Mouse (Mus musculus) olfactory bulb, adult 2 months (tissue): ENCODE data around the gene Olfr830. TPM values are rescaled to one million over a fixed set of nuclear protein-coding genes. Genes with fewer than 3 reads are reported as not detected.
"Not testable (repeated sequence)": the region's sequence is repeated elsewhere in the genome, so short reads cannot be mapped to it uniquely, and the experiment has no call there.

Experiments
- H3K27ac ChIP-seq: fragments of 200-500 bp; 2 replicates; pipeline ENCODE4 v1.5.1; 2012; ENCODE audit warnings: low read depth, low read length; ENCODE audit not compliant: insufficient read depth
- H3K4me1 ChIP-seq: fragments of 200-500 bp; 2 replicates; pipeline ENCODE4 v1.6.1; 2012; ENCODE audit warnings: low read length; ENCODE audit not compliant: control insufficient read depth, insufficient read depth
- H3K4me3 ChIP-seq: fragments of 200-500 bp; 2 replicates; pipeline ENCODE4 v1.5.1; 2012; ENCODE audit warnings: mild to moderate bottlenecking, low read depth, low read length, moderate library complexity; ENCODE audit not compliant: insufficient read depth
- CTCF ChIP-seq: fragments of 200-500 bp; IDR thresholded peaks from 2 replicates; pipeline ENCODE4 v1.5.1; 2012; ENCODE audit warnings: low read depth, mild to moderate bottlenecking, low read length, moderate library complexity; ENCODE audit not compliant: insufficient read depth
- POLR2A ChIP-seq: fragments of 200-500 bp; IDR thresholded peaks from 2 replicates; pipeline ENCODE4 v1.6.1; 2012; ENCODE audit warnings: mild to moderate bottlenecking, low read depth, low read length, moderate library complexity; ENCODE audit not compliant: insufficient read depth
- WGBS: fragments of 180-500 bp; shearing (Covaris S2); methylation state at CpG from one replicate; pipeline ENCODE4 v1.1.7; 2018; 5-methylcytosine and 5-hydroxymethylcytosine counted together
- polyA plus RNA-seq: library from polyadenylated mRNA; stranded (reverse); fragments of >200 nt; gene quantifications from 2 replicates; pipeline ENCODE4 v1.2.4, GENCODE M21; 2012; ENCODE audit warnings: low replicate concordance; ENCODE audit not compliant: missing spikeins, insufficient read depth, insufficient read length

The Olfr830 gene
- polyA plus RNA-seq = not detected in 2 replicates

GRCm38 (mm10) chr9:18874393-18874792 lies at the start of gene Olfr830:
Gene Olfr830, plus strand, starts transcription at chr9:18874693.
- Histone ChIP-seq H3K4me3 (no peak within 1 kb of the TSS), H3K27ac (no peak within 1 kb of the TSS), H3K4me1 (no peaks in the 10 kb centered on the region)
- no peak for TF ChIP-seq POLR2A
- TF ChIP-seq CTCF = no peak

DNA sequence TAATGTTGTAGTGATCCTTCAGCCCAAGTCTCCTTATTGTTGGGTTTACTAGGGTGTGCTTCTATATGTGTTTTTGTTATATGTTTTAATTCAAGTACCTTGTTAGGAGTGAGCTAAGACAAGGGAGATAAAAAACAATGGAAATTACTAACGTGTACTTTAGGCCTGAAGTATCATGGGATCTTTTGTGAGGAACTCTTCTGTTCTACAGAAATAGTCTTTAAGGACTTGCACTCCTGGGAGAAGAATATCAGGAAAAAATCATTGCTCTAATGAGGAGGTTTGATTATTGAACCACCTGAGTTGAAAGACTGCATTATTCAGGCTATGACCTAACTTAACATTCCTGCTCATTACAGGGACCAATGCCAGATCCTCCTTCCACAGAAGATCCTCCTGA lies 19.9 kb upstream of the Olfr830 start, which contains the start of gene Olfr829:
TSS of gene Olfr829 (plus strand) at position 301 of the 400 bp plus-strand sequence.
- Histone ChIP-seq H3K4me1 (no peaks in the 10 kb centered on the region), H3K4me3 (no peak within 1 kb of the TSS), H3K27ac (no peak within 1 kb of the TSS)
- WGBS = 59% methylated on average over 1 of the region's 1 CpGs
- TF ChIP-seq CTCF (no peak), POLR2A (no peak)

- H3K27ac ChIP-seq, H3K4me3 ChIP-seq, H3K4me1 ChIP-seq: not testable (repeated sequence)
- WGBS = 63% methylated on average over 2 of the region's 2 CpGs
These were observed 33.2 kb downstream of the Olfr830 start for GRCm38 (mm10) chr9:18907699-18908098.

GRCm38 (mm10) chr9:18927921-18928320 lies 53.4 kb downstream of the Olfr830 start:
- not testable (repeated sequence) for H3K27ac ChIP-seq, H3K4me3 ChIP-seq, H3K4me1 ChIP-seq
- WGBS = 83% methylated on average over 16 of the region's 16 CpGs

Other genes with a start within 250 kb of the Olfr830 start
- gene Muc16, start 200.2 kb upstream of the Olfr830 start, polyA plus RNA-seq = not detected in 2 replicates
- not detected in 2 replicates for gene Olfr24, start 110.7 kb upstream of the Olfr830 start, polyA plus RNA-seq
- not detected in 2 replicates for gene Olfr828, start 55.2 kb upstream of the Olfr830 start, polyA plus RNA-seq
- gene Olfr829, start 19.8 kb upstream of the Olfr830 start, polyA plus RNA-seq = not detected in 2 replicates
- not detected in 2 replicates for gene Olfr832, start 62.4 kb downstream of the Olfr830 start, polyA plus RNA-seq
- gene Olfr834, start 113.3 kb downstream of the Olfr830 start, polyA plus RNA-seq = not detected in 2 replicates
- not detected in 2 replicates for gene Olfr835, start 158.0 kb downstream of the Olfr830 start, polyA plus RNA-seq
- gene Olfr836, start 245.7 kb downstream of the Olfr830 start, polyA plus RNA-seq = not detected in 2 replicates